Mouse (Mus musculus): ENCODE data around the gene Npas2.

DNA sequence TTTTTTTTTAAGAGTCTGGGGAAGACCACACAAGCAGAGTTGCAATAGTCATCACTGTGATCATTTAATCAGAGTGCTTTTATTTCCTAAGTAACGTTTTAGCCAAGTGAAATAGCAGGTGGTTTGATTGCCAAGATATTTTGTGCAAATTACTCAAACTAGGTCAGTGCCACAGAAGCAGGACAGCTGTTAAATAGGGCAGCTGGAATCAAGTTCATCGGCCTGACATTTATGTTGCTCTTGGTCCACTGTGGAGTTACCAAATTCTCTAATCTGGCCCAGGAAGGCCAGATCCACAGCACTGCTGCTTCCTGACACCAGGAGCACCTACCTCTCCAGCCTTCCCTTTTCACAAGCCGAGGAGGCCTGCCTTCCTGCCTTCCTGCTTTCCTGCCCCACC lies 94.9 kb downstream of the Npas2 start:
- no peak for TF ChIP-seq CTCF (IDR thresholded peaks at IDR 0.05; ENCODE audit: control insufficient read depth, insufficient read depth, insufficient replicate concordance, low read depth, low read length)
- no peak for TF ChIP-seq POLR2A (IDR thresholded peaks at IDR 0.05; ENCODE audit: control insufficient read depth, low read depth, low read length)
